In the genomic region with DNA sequence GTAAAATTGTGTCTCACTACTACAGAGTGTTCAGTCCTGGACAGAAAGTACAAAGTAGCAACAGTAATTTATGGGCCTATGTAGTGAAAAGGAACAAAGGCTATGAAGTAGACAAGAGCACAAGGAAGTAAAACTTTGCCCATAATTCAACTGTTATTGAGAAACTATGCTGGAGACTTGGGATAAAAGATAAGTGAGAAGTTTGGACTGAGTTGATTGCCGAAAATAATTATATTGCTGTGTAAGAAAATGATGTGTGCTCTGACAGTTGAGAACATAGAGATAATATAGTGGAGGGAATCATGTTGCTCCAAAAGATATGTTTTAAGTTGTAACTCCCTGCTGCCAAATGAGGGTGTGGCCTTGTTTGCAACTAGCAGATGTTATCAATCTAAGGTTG, we compare ENCODE assay signal across 8 mouse cellular contexts. TPM values are rescaled to one million over a fixed set of nuclear protein-coding genes. Genes with fewer than 3 reads are reported as not detected.
DNase-seq lines count a peak whose midpoint lies in the region; TF ChIP-seq lines count a peak whose summit lies in the region.

No protein-coding gene starts in this region.

- peak overlapping the region; percentile 85 for H3K4me3 ChIP-seq in heart, embryonic 10.5 days
- H3K4me3 ChIP-seq in E14TG2a.4 (replicated peaks; ENCODE audit: low read length): peak overlapping the region; percentile 95
- H3K4me3 ChIP-seq in hindbrain, embryonic 10.5 days: peak overlapping the region; percentile 82
- peak overlapping the region; percentile 88 for H3K4me3 ChIP-seq in macrophage (ENCODE audit: inconsistent target)

- no peaks in the 10 kb centered on the region for H3K9me3 ChIP-seq in heart, embryonic 10.5 days
- no peaks in the 10 kb centered on the region for H3K9me3 ChIP-seq in E14TG2a.4 (ENCODE audit: low read length)
- H3K9me3 ChIP-seq in hindbrain, embryonic 10.5 days: no peaks in the 10 kb centered on the region

- H3K27ac ChIP-seq in heart, embryonic 10.5 days: peak overlapping the region; percentile 96; the same call in 1 of the 2 replicates
- peak overlapping the region; percentile 96 for H3K27ac ChIP-seq in hindbrain, embryonic 10.5 days
- H3K27ac ChIP-seq in macrophage: peak overlapping the region; percentile 80

- TF ChIP-seq CTCF in E14TG2a.4 (conservative IDR thresholded peaks at IDR 0.05; ENCODE audit: low read length): no peak

- peaks cover 11% of the 10 kb centered on the region; the same call in 1 of the 2 replicates for H3K4me1 ChIP-seq in heart, embryonic 10.5 days
- H3K4me1 ChIP-seq in E14TG2a.4 (replicated peaks; ENCODE audit: low read depth, low read length): peaks cover 33% of the 10 kb centered on the region
- peaks cover 28% of the 10 kb centered on the region for H3K4me1 ChIP-seq in hindbrain, embryonic 10.5 days (replicated peaks)

- DNase-seq in heart, embryonic 10.5 days (ENCODE audit: low spot score): no peak
- DNase-seq in heart, postnatal 4 days: no peak
- no peak for DNase-seq in hindbrain, embryonic 10.5 days (ENCODE audit: low spot score)
- no peak for DNase-seq in ovary, postnatal 36 days (ENCODE audit: low spot score)
- no peak for DNase-seq in gastrocnemius, postnatal 25 days
- no peak for DNase-seq in urinary bladder, postnatal 10 days (ENCODE audit: low spot score)

- 84% methylated on average over 1 of the region's 1 CpGs for WGBS in heart, embryonic 10.5 days
- WGBS in hindbrain, embryonic 10.5 days: 93% methylated on average over 1 of the region's 1 CpGs
- 0% methylated on average over 1 of the region's 1 CpGs for WGBS in macrophage (ENCODE audit: missing documents)

- no peaks in the 10 kb centered on the region for H3K36me3 ChIP-seq in heart, embryonic 10.5 days
- H3K36me3 ChIP-seq in E14TG2a.4 (ENCODE audit: insufficient read depth, low read length): peaks cover 8% of the 10 kb centered on the region
- H3K36me3 ChIP-seq in hindbrain, embryonic 10.5 days: 0 out of 2 replicates have a peak, but pooled peaks cover 3% of the 10 kb centered on the region
- H3K36me3 ChIP-seq in macrophage (ENCODE audit: inconsistent target): no peaks in the 10 kb centered on the region

- H3K27me3 ChIP-seq in heart, embryonic 10.5 days (ENCODE audit: insufficient read depth, poor library complexity, severe bottlenecking): no peaks in the 10 kb centered on the region
- H3K27me3 ChIP-seq in E14TG2a.4 (ENCODE audit: insufficient read depth, low read length): no peaks in the 10 kb centered on the region
- H3K27me3 ChIP-seq in hindbrain, embryonic 10.5 days (ENCODE audit: insufficient read depth, poor library complexity, severe bottlenecking): no peaks in the 10 kb centered on the region

- H3K79me2 ChIP-seq in macrophage (ENCODE audit: inconsistent target): peaks cover 54% of the 10 kb centered on the region

RNA-seq across cellular contexts. Expression of a gene that starts 1.2 kb away (rescaled TPM):
- polyA plus RNA-seq in heart, embryonic 10.5 days (2016; fragmentation: Nextera tagmentation; extraction: Ambion mirVana): 75.2 and 75.9 TPM in 2 replicates
- total RNA-seq in heart, postnatal 4 days (2021): 10 to 100 TPM; 53.0 to 55.1 TPM
- polyA plus RNA-seq in hindbrain, embryonic 10.5 days (2016; fragmentation: Nextera tagmentation; extraction: Ambion mirVana): 67.6 and 69.1 TPM in 2 replicates
- 10 to 100 TPM in 13 of 26 experiments, 1 to 10 TPM in 13; 3.1 to 32.2 (median 10.6) TPM for total RNA-seq in macrophage (2018; cell fraction: chromatin; rRNA removed)
- 100 to 1,000 TPM in 11 of 26 experiments, 10 to 100 TPM in 15; 76.2 to 129 (median 96.9) TPM for total RNA-seq in macrophage (2018; cell fraction: cytosol; rRNA removed)
- total RNA-seq in macrophage (2018; cell fraction: nucleus; rRNA removed): 10 to 100 TPM; 21.3 to 94.7 (median 63.1) TPM
- 83.0 to 128 TPM (median 109 TPM) in 3 replicates for polyA plus RNA-seq in macrophage (2018)
- total RNA-seq in gastrocnemius, postnatal 25 days (2021): 10 to 100 TPM; 10.3 to 12.2 TPM
